Mouse (Mus musculus) adipose tissue, adult 10 weeks (tissue): Measurements from ENCODE around the gene Fibin. TPM values are rescaled to one million over a fixed set of nuclear protein-coding genes. Genes with fewer than 3 reads are reported as not detected.

Source experiments
- polyA plus RNA-seq: library from polyadenylated mRNA; stranded (reverse); fragments of 350-450 nt; fragmentation: Illumina TruSeq; extraction: RNeasy Lipid Tissue Mini Kit (QIAGEN cat#74804); gene quantifications from one replicate; pipeline ENCODE4 v1.2.3, GENCODE M21; 2014; ENCODE audit warnings: low read depth, low replicate concordance

Fibin gene
- polyA plus RNA-seq, result 7.8 TPM

DNA sequence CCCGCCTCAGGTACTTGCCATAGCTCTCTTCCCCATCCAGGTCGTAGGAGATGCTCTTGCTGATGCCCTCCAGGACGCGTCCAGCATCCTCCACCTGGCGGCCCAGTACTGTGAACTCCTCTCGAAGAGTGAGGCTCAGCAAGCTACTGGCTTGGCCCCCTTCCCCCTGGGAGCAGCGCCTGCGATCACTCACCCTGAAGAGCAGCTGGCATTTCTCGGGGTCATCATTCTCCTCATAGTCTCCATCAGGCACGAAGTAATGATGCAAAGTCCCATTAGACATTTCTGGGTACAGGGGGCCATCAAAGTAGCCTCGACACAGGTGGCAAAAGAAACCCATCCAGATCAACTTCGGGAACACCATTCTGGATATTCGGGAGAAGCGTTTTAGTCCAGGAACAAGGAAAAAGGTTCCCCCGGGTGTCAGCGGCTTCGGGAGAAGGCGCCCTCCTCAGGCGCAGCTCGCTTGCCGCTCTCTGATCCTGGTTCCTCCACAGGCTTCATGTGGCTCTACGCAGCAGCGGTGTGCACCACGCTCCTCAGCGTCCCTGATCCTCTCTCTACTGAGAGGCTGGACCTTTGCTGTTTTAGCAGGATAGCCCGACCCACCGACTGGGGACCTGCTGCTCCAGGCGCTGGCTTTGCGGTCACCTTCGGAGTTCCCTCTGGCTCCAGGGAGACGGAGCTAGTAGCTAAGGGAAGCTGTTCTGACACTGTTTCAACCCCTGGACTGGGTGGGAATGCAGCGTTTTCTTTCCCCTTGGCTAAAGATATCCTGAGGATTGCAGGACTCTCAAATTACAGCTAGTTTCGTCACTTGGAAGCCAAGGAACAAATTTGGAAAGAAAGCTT lies at the start of gene Fibin:
TSS of gene Fibin (minus strand) at position 752 of the 852 bp plus-strand sequence.

DNA sequence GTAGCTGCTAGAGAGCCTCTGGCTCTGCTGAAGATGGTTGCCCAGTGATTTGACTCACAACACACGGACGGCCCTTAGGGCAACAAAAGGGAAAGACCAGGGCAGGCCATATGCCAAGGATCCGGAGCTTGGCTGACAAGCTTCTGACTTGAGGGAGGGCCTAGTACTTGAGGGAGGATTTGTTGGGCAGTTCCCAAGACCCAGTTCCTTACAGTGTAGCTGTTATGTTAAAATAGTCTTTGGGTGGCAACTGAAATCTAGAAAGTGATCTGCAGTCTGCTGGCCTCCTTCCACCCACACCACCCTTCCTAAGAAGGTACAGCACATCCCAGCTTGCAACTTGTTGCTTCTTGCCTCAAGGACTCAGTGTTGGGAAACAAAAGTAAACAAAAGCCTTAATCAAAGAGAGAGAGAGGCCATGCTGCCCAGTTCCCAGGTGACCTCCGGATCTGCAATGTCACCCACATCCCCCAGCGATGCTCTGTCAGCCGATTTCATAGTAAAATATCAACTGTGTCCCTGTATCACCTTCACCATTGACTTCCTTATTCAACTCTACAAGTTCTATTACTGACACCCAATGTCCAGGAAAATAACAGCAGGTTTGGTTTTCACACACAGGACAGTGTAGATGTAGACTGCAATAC lies 48.4 kb downstream of the Fibin start, which contains the start of gene Bbox1:
TSS of gene Bbox1 (minus strand) at position 52 of the 647 bp plus-strand sequence.

Other genes with a start within 250 kb of the Fibin start
- gene Bbox1, start 48.6 kb downstream of the Fibin start, polyA plus RNA-seq, result 5.5 TPM
- gene Slc5a12, start 234.1 kb upstream of the Fibin start, polyA plus RNA-seq, result not detected